Mouse (Mus musculus) heart, postnatal 25 days (tissue): ENCODE measurements at regions not wholly inside any gene's neighbourhood (a gene's known extent, or its start where the extent isn't known, plus 50 kb on each side); places are given as distances from the start of the nearest gene placed in this dataset.
"Not testable (repeated sequence)": the region's sequence is repeated elsewhere in the genome, so short reads cannot be mapped to it uniquely, and the experiment has no call there.

Experiments used
- DNase-seq: peaks from one replicate; pipeline ENCODE4 v3.0.0; 2022; ENCODE audit warnings: low spot score
- intact Hi-C: fragments of 180-260 bp; cut with DNase I; formaldehyde crosslinking; loops from one replicate; pipeline ENCODE4 v1.15.1; 2025

GRCm38 (mm10) chr6:114538185-114538584, 104.7 kb upstream of the Atg7 start:
- DNase-seq, intact Hi-C loops: not testable (repeated sequence)

DNA sequence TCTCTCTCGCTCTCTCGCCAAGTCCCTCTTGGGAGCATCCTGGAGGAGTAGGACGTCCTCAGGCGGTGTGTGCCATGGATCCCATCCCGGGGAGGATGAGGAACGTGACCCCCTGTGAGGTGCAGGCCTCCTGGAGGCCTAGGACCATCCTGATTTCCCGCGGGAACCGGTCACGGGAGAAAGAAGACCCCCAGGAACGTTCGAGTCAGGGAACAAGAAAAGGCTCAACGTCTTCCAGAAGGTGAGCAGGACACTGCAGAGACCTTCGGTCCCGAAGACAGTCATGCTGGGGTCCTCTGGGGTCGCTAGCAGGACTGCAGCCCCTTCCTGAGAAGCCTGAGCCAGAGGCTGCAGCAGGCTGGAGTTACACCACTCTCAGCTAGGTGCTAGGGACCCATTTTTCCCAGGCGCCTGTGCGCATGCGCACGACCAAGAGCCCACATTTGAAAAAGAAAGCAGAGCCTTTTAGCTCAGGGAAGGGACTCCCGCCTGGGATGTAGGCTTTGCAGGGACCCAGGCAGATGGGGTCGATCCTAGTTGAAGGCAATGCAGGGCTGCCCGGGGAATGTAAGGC, 92.7 kb upstream of the Atg7 start:
- DNase-seq, intact Hi-C loops: not testable (repeated sequence)

- intact Hi-C loops = not testable (repeated sequence)
- DNase-seq = peak; percentile 13
These were observed 89.8 kb upstream of the Atg7 start for GRCm38 (mm10) chr6:114553072-114553471.

GRCm38 (mm10) chr6:114555186-114555585, 87.7 kb upstream of the Atg7 start:
- intact Hi-C loops, DNase-seq: not testable (repeated sequence)

DNA sequence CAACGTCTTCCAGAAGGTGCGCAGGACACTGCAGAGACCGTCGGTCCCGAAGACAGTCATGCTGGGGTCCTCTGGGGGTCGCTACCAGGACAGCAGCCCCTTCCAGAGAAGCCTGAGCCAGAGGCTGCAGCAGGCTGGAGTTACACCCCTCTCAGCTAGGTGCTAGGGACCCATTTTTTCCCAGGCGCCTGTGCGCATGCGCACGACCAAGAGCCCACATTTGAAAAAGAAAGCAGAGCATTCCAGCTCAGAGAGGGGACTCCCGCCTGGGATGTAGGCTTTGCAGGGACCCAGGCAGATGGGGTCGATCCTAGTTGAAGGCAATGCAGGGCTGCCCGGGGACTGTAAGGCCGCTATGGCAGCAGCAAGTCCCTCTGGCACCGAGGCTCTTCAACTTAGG, 65.6 kb upstream of the Atg7 start:
- intact Hi-C loops, DNase-seq: not testable (repeated sequence)
